Mouse (Mus musculus) neural tube, embryonic 15.5 days (tissue): ENCODE results near the gene Dvl3. TPM values are rescaled to one million over a fixed set of nuclear protein-coding genes. Genes with fewer than 3 reads are reported as not detected.
"Not testable (repeated sequence)": the region's sequence is repeated elsewhere in the genome, so short reads cannot be mapped to it uniquely, and the experiment has no call there.

Source experiments
- ATAC-seq: fragments of 200-750 bp; cut with Nextera tagmentation; 2 replicates; pipeline ENCODE4 v1.8.0; 2017; ENCODE audit warnings: mild to moderate bottlenecking, moderate TSS enrichment, moderate library complexity; ENCODE audit not compliant: low FRiP score
- H3K27ac ChIP-seq: fragments of 300-500 bp; sonication (generic); replicated peaks from 2 replicates; pipeline ENCODE4 v1.5.1; 2015; ENCODE audit warnings: mild to moderate bottlenecking, inconsistent platforms
- H3K27me3 ChIP-seq: fragments of 300-500 bp; sonication (generic); replicated peaks from 2 replicates; pipeline ENCODE4 v1.6.1; 2015; ENCODE audit warnings: inconsistent platforms
- H3K36me3 ChIP-seq: fragments of 300-500 bp; sonication (generic); 2 replicates; pipeline ENCODE4 v1.6.1; 2015; ENCODE audit warnings: inconsistent platforms
- H3K4me1 ChIP-seq: fragments of 300-500 bp; sonication (generic); 2 replicates; pipeline ENCODE4 v1.6.1; 2015; ENCODE audit warnings: inconsistent platforms
- H3K4me2 ChIP-seq: fragments of 300-500 bp; sonication (generic); 2 replicates; pipeline ENCODE4 v1.6.1; 2015; ENCODE audit warnings: inconsistent platforms, mild to moderate bottlenecking, moderate library complexity
- H3K4me3 ChIP-seq: fragments of 300-500 bp; sonication (generic); replicated peaks from 2 replicates; pipeline ENCODE4 v1.5.1; 2015; ENCODE audit warnings: mild to moderate bottlenecking, inconsistent platforms
- H3K9ac ChIP-seq: fragments of 300-500 bp; sonication (generic); replicated peaks from 2 replicates; pipeline ENCODE4 v1.6.1; 2015; ENCODE audit warnings: mild to moderate bottlenecking, inconsistent platforms
- H3K9me3 ChIP-seq: fragments of 300-500 bp; sonication (generic); replicated peaks from 2 replicates; pipeline ENCODE4 v1.6.1; 2016; ENCODE audit warnings: inconsistent platforms
- WGBS: fragments of 180-500 bp; shearing (Covaris S2); methylation state at CpG from one replicate; pipeline ENCODE4 v1.1.7; 2015; ENCODE audit warnings: mixed read lengths; 5-methylcytosine and 5-hydroxymethylcytosine counted together
- polyA plus RNA-seq: library from polyadenylated mRNA; unstranded; fragments of >200 nt; fragmentation: Nextera tagmentation; extraction: Ambion mirVana; gene quantifications from 2 replicates; pipeline ENCODE4 v1.2.1, GENCODE M21; 2015

Dvl3 gene
- polyA plus RNA-seq, 1 experiment from 2014 or later = 32.2 TPM

GRCm38 (mm10) chr16:20481746-20482145, 35.0 kb upstream of the Dvl3 start:
- H3K27ac ChIP-seq = no peak overlapping the region
- H3K36me3 ChIP-seq = no peaks in the 10 kb centered on the region
- no peaks in the 10 kb centered on the region for H3K9me3 ChIP-seq
- no peak overlapping the region for H3K4me3 ChIP-seq
- WGBS = 81% methylated on average over 2 of the region's 2 CpGs
- H3K4me2 ChIP-seq = no peak overlapping the region
- ATAC-seq = no peak
- H3K9ac ChIP-seq = no peak overlapping the region
- H3K4me1 ChIP-seq = no peaks in the 10 kb centered on the region
- H3K27me3 ChIP-seq = no peaks in the 10 kb centered on the region

GRCm38 (mm10) chr16:20483716-20484115, 33.1 kb upstream of the Dvl3 start:
- H3K4me3 ChIP-seq, H3K4me1 ChIP-seq, H3K27ac ChIP-seq, ATAC-seq, H3K36me3 ChIP-seq, H3K9me3 ChIP-seq, H3K4me2 ChIP-seq, H3K27me3 ChIP-seq, H3K9ac ChIP-seq: not testable (repeated sequence)
- 90% methylated on average over 7 of the region's 7 CpGs for WGBS

GRCm38 (mm10) chr16:20485061-20485460, 31.7 kb upstream of the Dvl3 start:
- no peaks in the 10 kb centered on the region for H3K9me3 ChIP-seq
- H3K4me1 ChIP-seq = no peaks in the 10 kb centered on the region
- WGBS = 48% methylated on average over 4 of the region's 4 CpGs
- H3K4me3 ChIP-seq = no peak overlapping the region
- H3K27me3 ChIP-seq = no peaks in the 10 kb centered on the region
- no peak overlapping the region for H3K9ac ChIP-seq
- H3K27ac ChIP-seq = no peak overlapping the region
- ATAC-seq = no peak
- H3K36me3 ChIP-seq = no peaks in the 10 kb centered on the region
- H3K4me2 ChIP-seq = no peak overlapping the region

- Histone ChIP-seq H3K9ac (no peak overlapping the region), H3K4me2 (no peak overlapping the region), H3K27ac (no peak overlapping the region), H3K4me1 (no peaks in the 10 kb centered on the region), H3K9me3 (no peaks in the 10 kb centered on the region), H3K27me3 (no peaks in the 10 kb centered on the region), H3K4me3 (no peak overlapping the region), H3K36me3 (no peaks in the 10 kb centered on the region)
- WGBS = 51% methylated on average over 3 of the region's 3 CpGs
- no peak for ATAC-seq
Observed at GRCm38 (mm10) chr16:20486048-20486447, 30.7 kb upstream of the Dvl3 start.

- Histone ChIP-seq H3K36me3 (no peaks in the 10 kb centered on the region), H3K9ac (no peak overlapping the region), H3K27me3 (no peaks in the 10 kb centered on the region), H3K4me1 (no peaks in the 10 kb centered on the region), H3K4me2 (no peak overlapping the region), H3K9me3 (no peaks in the 10 kb centered on the region), H3K27ac (no peak overlapping the region), H3K4me3 (no peak overlapping the region)
- 98% methylated on average over 1 of the region's 1 CpGs for WGBS
- ATAC-seq = no peak
Observed at GRCm38 (mm10) chr16:20488151-20488550, 28.6 kb upstream of the Dvl3 start.

GRCm38 (mm10) chr16:20488751-20489150, 28.0 kb upstream of the Dvl3 start:
- not testable (repeated sequence) for H3K9me3 ChIP-seq, H3K4me2 ChIP-seq, H3K9ac ChIP-seq, H3K4me1 ChIP-seq, H3K4me3 ChIP-seq, H3K27ac ChIP-seq, ATAC-seq, H3K36me3 ChIP-seq, H3K27me3 ChIP-seq
- WGBS = 86% methylated on average over 9 of the region's 9 CpGs

GRCm38 (mm10) chr16:20489233-20489632, 27.5 kb upstream of the Dvl3 start:
- no peaks in the 10 kb centered on the region for H3K36me3 ChIP-seq
- H3K9ac ChIP-seq = no peak overlapping the region
- no peak for ATAC-seq
- no peak overlapping the region for H3K4me2 ChIP-seq
- no peak overlapping the region for H3K27ac ChIP-seq
- H3K27me3 ChIP-seq = no peaks in the 10 kb centered on the region
- no peaks in the 10 kb centered on the region for H3K4me1 ChIP-seq
- H3K4me3 ChIP-seq = no peak overlapping the region
- H3K9me3 ChIP-seq = no peaks in the 10 kb centered on the region
- 90% methylated on average over 2 of the region's 2 CpGs for WGBS

GRCm38 (mm10) chr16:20490581-20490980, 26.2 kb upstream of the Dvl3 start:
- WGBS = 55% methylated on average over 2 of the region's 2 CpGs
- Histone ChIP-seq H3K9me3 (no peaks in the 10 kb centered on the region), H3K4me2 (no peak overlapping the region), H3K27me3 (no peaks in the 10 kb centered on the region), H3K9ac (no peak overlapping the region), H3K27ac (no peak overlapping the region), H3K36me3 (no peaks in the 10 kb centered on the region), H3K4me3 (no peak overlapping the region), H3K4me1 (no peaks in the 10 kb centered on the region)
- no peak for ATAC-seq

GRCm38 (mm10) chr16:20491301-20491700, 25.5 kb upstream of the Dvl3 start:
- Histone ChIP-seq H3K9ac (no peak overlapping the region), H3K4me3 (no peak overlapping the region), H3K9me3 (no peaks in the 10 kb centered on the region), H3K36me3 (no peaks in the 10 kb centered on the region), H3K27me3 (no peaks in the 10 kb centered on the region), H3K27ac (no peak overlapping the region), H3K4me2 (no peak overlapping the region), H3K4me1 (no peaks in the 10 kb centered on the region)
- 83% methylated on average over 2 of the region's 2 CpGs for WGBS
- ATAC-seq = no peak

- H3K4me2 ChIP-seq = no peak overlapping the region
- 72% methylated on average over 2 of the region's 2 CpGs for WGBS
- H3K4me3 ChIP-seq = no peak overlapping the region
- no peak overlapping the region for H3K9ac ChIP-seq
- no peak overlapping the region for H3K27ac ChIP-seq
- H3K36me3 ChIP-seq = no peaks in the 10 kb centered on the region
- H3K4me1 ChIP-seq = peaks cover 13% of the 10 kb centered on the region
- no peaks in the 10 kb centered on the region for H3K9me3 ChIP-seq
- ATAC-seq = no peak
- no peaks in the 10 kb centered on the region for H3K27me3 ChIP-seq
Observed at GRCm38 (mm10) chr16:20493452-20493851, 23.3 kb upstream of the Dvl3 start.

GRCm38 (mm10) chr16:20496671-20497600, 19.8 kb upstream of the Dvl3 start:
- Histone ChIP-seq H3K9ac (0 out of 2 replicates have a peak overlapping the region, but pooled peaks have one; percentile 0), H3K36me3 (peaks cover 13% of the 10 kb centered on the region), H3K4me2 (peak overlapping the region; percentile 55), H3K4me3 (peak overlapping the region; percentile 25), H3K27me3 (no peaks in the 10 kb centered on the region), H3K9me3 (no peaks in the 10 kb centered on the region), H3K27ac (no peak overlapping the region), H3K4me1 (peaks cover 24% of the 10 kb centered on the region)
- WGBS = 19% methylated on average over 25 of the region's 25 CpGs
- ATAC-seq = no peak

- 9% methylated on average over 16 of the region's 16 CpGs for WGBS
- no peaks in the 10 kb centered on the region for H3K9me3 ChIP-seq
- peak overlapping the region; percentile 94 for H3K4me3 ChIP-seq
- H3K4me2 ChIP-seq = peak overlapping the region; percentile 85
- peak; percentile 4 for ATAC-seq
- H3K27me3 ChIP-seq = no peaks in the 10 kb centered on the region
- H3K36me3 ChIP-seq = peaks cover 25% of the 10 kb centered on the region
- peaks cover 24% of the 10 kb centered on the region for H3K4me1 ChIP-seq
- H3K27ac ChIP-seq = peak overlapping the region; percentile 87
- peak overlapping the region; percentile 94 for H3K9ac ChIP-seq
Observed at GRCm38 (mm10) chr16:20497980-20498676, 18.7 kb upstream of the Dvl3 start.
